Mouse (Mus musculus) intestine, embryonic 14.5 days (tissue): ENCODE measurements around the gene Teddm1b. TPM values are rescaled to one million over a fixed set of nuclear protein-coding genes. Genes with fewer than 3 reads are reported as not detected.
"Not testable (repeated sequence)": the region's sequence is repeated elsewhere in the genome, so short reads cannot be mapped to it uniquely, and the experiment has no call there.

Experiments
- ATAC-seq: fragments of 200-750 bp; cut with Nextera tagmentation; replicated peaks from 2 replicates; pipeline ENCODE4 v1.8.0; 2017; ENCODE audit warnings: low read depth, moderate number of reproducible peaks, moderate TSS enrichment, moderate library complexity; ENCODE audit not compliant: low FRiP score, low TSS enrichment
- DNase-seq: peaks from one replicate; pipeline ENCODE4 v3.0.0-alpha.2; 2018; ENCODE audit warnings: low spot score
- H3K27ac ChIP-seq: fragments of 300-500 bp; sonication (generic); 2 replicates; pipeline ENCODE4 v1.5.1; 2014; ENCODE audit warnings: low read depth, mild to moderate bottlenecking, control low read depth
- H3K27me3 ChIP-seq: fragments of 300-500 bp; sonication (generic); replicated peaks from 2 replicates; pipeline ENCODE4 v1.6.1; 2014; ENCODE audit warnings: low read length, control low read depth; ENCODE audit not compliant: control insufficient read depth, insufficient read depth
- H3K36me3 ChIP-seq: fragments of 300-500 bp; sonication (generic); 2 replicates; pipeline ENCODE4 v1.6.1; 2014; ENCODE audit warnings: low read length, control low read depth; ENCODE audit not compliant: control insufficient read depth, insufficient read depth
- H3K4me1 ChIP-seq: fragments of 300-500 bp; sonication (generic); replicated peaks from 2 replicates; pipeline ENCODE4 v1.6.1; 2014; ENCODE audit warnings: low read length, control low read depth, mixed read lengths; ENCODE audit not compliant: control insufficient read depth, insufficient read depth
- H3K4me2 ChIP-seq: fragments of 300-500 bp; sonication (generic); 2 replicates; pipeline ENCODE4 v1.6.1; 2014; ENCODE audit warnings: low read length
- H3K4me3 ChIP-seq: fragments of 300-500 bp; sonication (generic); 2 replicates; pipeline ENCODE4 v1.5.1; 2014; ENCODE audit warnings: low read depth, low read length, control low read depth, mixed read lengths
- H3K9ac ChIP-seq: fragments of 300-500 bp; sonication (generic); 2 replicates; pipeline ENCODE4 v1.6.1; 2014; ENCODE audit warnings: mild to moderate bottlenecking, low read length
- H3K9me3 ChIP-seq: fragments of 300-500 bp; sonication (generic); 2 replicates; pipeline ENCODE4 v1.6.1; 2016; ENCODE audit warnings: low read length, control low read depth; ENCODE audit not compliant: control insufficient read depth
- WGBS: fragments of 180-500 bp; shearing (Covaris S2); extraction: QIAGEN DNeasy Blood & Tissue Kit; methylation state at CpG from one replicate; pipeline ENCODE4 v1.1.7; 2014; 5-methylcytosine and 5-hydroxymethylcytosine counted together
- polyA plus RNA-seq: library from polyadenylated mRNA; unstranded; fragments of >200 nt; fragmentation: Nextera tagmentation; extraction: Ambion mirVana; gene quantifications from 2 replicates; pipeline ENCODE4 v1.2.1, GENCODE M21; 2014

Teddm1b gene
- polyA plus RNA-seq, 1 experiment from 2014 or later: 0.14 TPM

- not testable (repeated sequence) for H3K27me3 ChIP-seq, ATAC-seq, H3K27ac ChIP-seq, H3K36me3 ChIP-seq, H3K4me2 ChIP-seq, H3K4me1 ChIP-seq, H3K9ac ChIP-seq, DNase-seq, H3K9me3 ChIP-seq, H3K4me3 ChIP-seq
- WGBS: 93% methylated on average over 17 of the region's 17 CpGs
These were observed 6.2 kb downstream of the Teddm1b start for GRCm38 (mm10) chr1:153880391-153880790.

DNA sequence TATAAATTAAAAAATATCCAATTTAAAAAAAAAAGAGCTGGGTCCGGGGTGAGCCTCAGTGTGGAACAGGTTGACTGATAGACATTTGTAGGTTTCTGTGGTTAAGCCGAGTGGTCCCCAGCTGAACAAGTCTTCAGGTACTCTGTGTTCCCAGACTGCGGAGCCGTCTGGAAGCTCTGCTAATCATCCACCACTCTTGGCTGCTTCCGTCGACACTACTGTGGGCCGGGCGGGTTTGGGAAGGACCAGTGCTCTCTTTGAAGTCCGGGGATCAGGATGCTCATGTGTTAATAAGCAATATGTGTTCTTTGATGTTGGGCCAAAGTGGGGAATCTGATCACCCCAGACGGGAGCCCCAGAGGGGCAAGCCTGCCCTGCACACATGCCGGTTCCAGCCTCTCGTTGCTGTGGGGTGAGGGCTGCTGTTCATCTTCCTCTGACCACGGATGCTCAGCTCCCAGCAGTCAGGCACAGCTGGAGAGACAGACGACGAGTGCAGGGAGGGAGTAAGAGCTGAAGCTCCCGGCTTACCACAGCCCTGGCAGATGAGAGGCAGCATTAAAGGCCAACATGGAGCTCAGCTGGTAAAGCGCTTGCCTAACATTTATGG lies 12.0 kb downstream of the Teddm1b start:
- Histone ChIP-seq H3K36me3 (no peaks in the 10 kb centered on the region), H3K27ac (no peak overlapping the region), H3K9ac (no peak overlapping the region), H3K27me3 (no peaks in the 10 kb centered on the region), H3K4me1 (no peaks in the 10 kb centered on the region), H3K4me2 (no peak overlapping the region), H3K9me3 (no peaks in the 10 kb centered on the region), H3K4me3 (no peak overlapping the region)
- 33% methylated on average over 17 of the region's 17 CpGs for WGBS
- no peak for ATAC-seq
- no peak for DNase-seq

DNA sequence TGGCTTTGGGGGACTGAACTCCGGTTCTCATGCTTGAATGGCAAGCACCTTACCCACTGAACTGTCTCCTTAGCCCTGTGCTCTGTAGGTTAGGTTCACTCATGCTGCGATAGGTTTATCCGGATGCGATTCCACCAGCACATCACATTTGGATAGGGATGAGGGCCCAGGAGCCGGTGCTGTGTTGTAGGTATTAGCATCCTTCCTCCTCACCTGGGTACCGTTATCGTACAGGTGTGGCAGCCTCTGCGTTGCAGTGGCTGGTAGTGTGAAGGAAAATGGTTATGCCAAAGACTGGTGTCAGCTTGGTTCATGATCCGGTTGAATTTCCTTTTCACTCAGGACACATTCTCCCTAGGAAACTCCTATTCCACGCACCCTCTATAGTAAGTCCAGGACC lies 16.0 kb downstream of the Teddm1b start:
- H3K4me1 ChIP-seq: no peaks in the 10 kb centered on the region
- 94% methylated on average over 10 of the region's 10 CpGs for WGBS
- DNase-seq: no peak
- H3K9me3 ChIP-seq: no peaks in the 10 kb centered on the region
- ATAC-seq: no peak
- H3K36me3 ChIP-seq: no peaks in the 10 kb centered on the region
- no peak overlapping the region for H3K4me2 ChIP-seq
- H3K27ac ChIP-seq: no peak overlapping the region
- no peak overlapping the region for H3K4me3 ChIP-seq
- no peak overlapping the region for H3K9ac ChIP-seq
- H3K27me3 ChIP-seq: no peaks in the 10 kb centered on the region

- WGBS: 51% methylated on average over 4 of the region's 4 CpGs
- Histone ChIP-seq H3K4me1 (no peaks in the 10 kb centered on the region), H3K4me2 (no peak within 1 kb of the TSS), H3K9me3 (no peaks in the 10 kb centered on the region), H3K4me3 (no peak within 1 kb of the TSS), H3K27ac (no peak within 1 kb of the TSS), H3K9ac (no peak within 1 kb of the TSS), H3K36me3 (no peaks in the 10 kb centered on the region), H3K27me3 (no peaks in the 10 kb centered on the region)
- DNase-seq: no peak
- ATAC-seq: no peak
These were observed 17.3 kb downstream of the Teddm1b start, which contains the start of gene Teddm1a for GRCm38 (mm10) chr1:153891442-153891841. Gene Teddm1a, plus strand, starts transcription at chr1:153891742.

GRCm38 (mm10) chr1:153893746-153894145 lies 19.6 kb downstream of the Teddm1b start:
- WGBS: 66% methylated on average over 2 of the region's 2 CpGs
- H3K27ac ChIP-seq: no peak overlapping the region
- no peak for ATAC-seq

DNA sequence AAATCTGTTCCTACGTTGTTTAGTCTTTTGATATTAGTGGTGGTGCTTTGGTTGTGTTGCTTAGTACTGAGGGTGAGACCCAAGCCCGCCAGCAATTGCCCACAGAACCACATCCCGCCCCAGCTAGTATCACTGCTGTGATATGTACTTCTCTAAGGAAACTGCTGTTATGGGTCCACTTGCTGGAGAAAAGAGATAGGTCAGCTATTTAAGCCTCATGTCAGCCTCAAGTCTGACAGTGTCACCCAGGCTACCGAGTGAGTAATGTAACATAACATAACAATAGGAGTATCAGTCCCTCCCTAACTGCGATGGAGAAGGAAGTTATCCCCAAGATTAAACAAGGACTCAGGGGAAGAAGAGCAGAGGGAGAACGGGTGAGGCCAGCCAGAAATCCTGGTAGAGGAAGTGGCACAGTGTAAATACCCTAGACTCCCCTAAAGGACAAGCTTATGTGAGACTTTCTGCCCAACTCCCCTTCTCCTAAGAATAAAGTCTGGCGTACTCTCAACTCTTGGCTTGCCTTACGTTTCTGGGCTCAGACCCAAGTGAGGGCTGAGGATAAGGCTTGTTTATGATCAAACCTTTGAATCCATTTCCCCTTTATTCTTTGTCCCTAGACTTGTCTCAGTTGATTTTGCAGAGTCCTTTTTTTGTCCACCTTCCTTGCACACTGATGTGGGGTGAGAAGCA lies 20.2 kb downstream of the Teddm1b start:
- H3K4me1 ChIP-seq: peaks cover 5% of the 10 kb centered on the region; the same call in 1 of the 2 replicates
- no peaks in the 10 kb centered on the region for H3K9me3 ChIP-seq
- H3K27me3 ChIP-seq: no peaks in the 10 kb centered on the region
- WGBS: 55% methylated on average over 8 of the region's 8 CpGs
- H3K4me2 ChIP-seq: no peak overlapping the region
- no peaks in the 10 kb centered on the region for H3K36me3 ChIP-seq
- ATAC-seq (no peak), DNase-seq (no peak)
- H3K9ac ChIP-seq: no peak overlapping the region
- H3K27ac ChIP-seq: no peak overlapping the region
- no peak overlapping the region for H3K4me3 ChIP-seq

More at GRCm38 (mm10) chr1:153893746-153894145, 19.6 kb downstream of the Teddm1b start:
- Histone ChIP-seq H3K4me1 (no peaks in the 10 kb centered on the region), H3K4me2 (no peak overlapping the region), H3K9me3 (no peaks in the 10 kb centered on the region), H3K9ac (no peak overlapping the region), H3K36me3 (no peaks in the 10 kb centered on the region), H3K27me3 (no peaks in the 10 kb centered on the region), H3K4me3 (no peak overlapping the region)
- DNase-seq: no peak

GRCm38 (mm10) chr1:153894979-153895378 lies 20.8 kb downstream of the Teddm1b start:
- H3K27me3 ChIP-seq: no peaks in the 10 kb centered on the region
- ATAC-seq: no peak
- H3K9me3 ChIP-seq: no peaks in the 10 kb centered on the region
- no peak overlapping the region for H3K9ac ChIP-seq
- H3K4me2 ChIP-seq: no peak overlapping the region
- H3K4me3 ChIP-seq: no peak overlapping the region
- H3K36me3 ChIP-seq: no peaks in the 10 kb centered on the region
- peaks cover 5% of the 10 kb centered on the region; the same call in 1 of the 2 replicates for H3K4me1 ChIP-seq
- no peak overlapping the region for H3K27ac ChIP-seq
- peak; percentile 83 for DNase-seq
- WGBS: 33% methylated on average over 5 of the region's 5 CpGs

DNA sequence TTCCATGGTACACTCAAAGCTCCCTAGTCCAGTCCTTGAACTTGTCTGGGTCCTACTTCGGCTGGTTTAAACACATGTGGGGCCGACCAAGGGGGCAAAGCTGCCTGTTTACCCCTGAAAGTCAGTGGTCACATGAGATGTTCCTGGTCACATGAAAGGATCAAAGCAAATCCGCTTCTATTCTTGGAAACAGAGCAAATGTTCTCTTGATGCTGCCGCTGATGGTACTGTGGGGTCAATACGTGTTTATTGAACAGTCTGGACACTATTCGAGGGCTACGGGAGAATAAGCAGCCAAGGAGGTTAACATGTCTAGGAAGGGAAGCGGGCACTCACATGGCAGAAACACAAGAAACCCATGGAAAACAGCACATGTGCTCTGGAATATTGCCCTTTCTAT lies 23.1 kb downstream of the Teddm1b start:
- no peaks in the 10 kb centered on the region for H3K27me3 ChIP-seq
- no peak overlapping the region for H3K4me3 ChIP-seq
- no peaks in the 10 kb centered on the region for H3K36me3 ChIP-seq
- no peak for ATAC-seq
- no peak for DNase-seq
- H3K4me2 ChIP-seq: no peak overlapping the region
- no peaks in the 10 kb centered on the region for H3K9me3 ChIP-seq
- peaks cover 16% of the 10 kb centered on the region for H3K4me1 ChIP-seq
- H3K9ac ChIP-seq: no peak overlapping the region
- H3K27ac ChIP-seq: no peak overlapping the region
- WGBS: 77% methylated on average over 8 of the region's 8 CpGs
